In the genomic region with DNA sequence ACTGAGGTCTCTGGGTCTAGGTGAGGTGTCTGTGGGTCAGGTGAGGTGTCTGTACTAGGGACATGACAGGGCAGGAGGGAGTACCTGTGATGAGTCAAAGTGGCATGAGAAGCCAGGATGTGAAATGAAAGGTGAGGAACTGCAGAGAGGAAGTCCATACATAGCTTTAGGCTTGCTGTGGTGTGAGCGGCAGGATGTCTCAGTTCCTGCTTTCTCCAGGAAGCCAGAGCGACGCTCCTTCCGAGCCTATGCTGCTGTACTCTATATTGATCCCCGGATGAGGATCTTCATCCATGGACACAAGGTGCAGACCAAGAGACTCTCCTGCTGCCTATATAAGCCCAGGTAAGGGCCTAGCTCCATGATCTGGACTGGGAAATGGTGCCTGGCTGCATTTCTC, we compare ENCODE assay signal across 19 mouse cellular contexts. TPM values are rescaled to one million over a fixed set of nuclear protein-coding genes. Genes with fewer than 3 reads are reported as not detected.
DNase-seq lines count a peak whose midpoint lies in the region; ATAC-seq and TF ChIP-seq lines count a peak whose summit lies in the region.
"Had no signal": no experiment of that assay in that cellular context is flagged by ENCODE, and none has a peak within 500 bp of the region (broad histone marks: within the 10 kb centered on the region; RNA-seq: fewer than 3 reads in every experiment).

No protein-coding gene starts in this region.

- H3K4me3 ChIP-seq in liver, adult 2 months (ENCODE audit: insufficient read depth, low read depth, low read length) = no peak overlapping the region
- H3K4me3 ChIP-seq in midbrain, embryonic 11.5 days (ENCODE audit: low read depth, low read length) = no peak overlapping the region
- H3K4me3 ChIP-seq in midbrain, embryonic 16.5 days (ENCODE audit: low read depth, low read length) = no peak overlapping the region
- H3K4me3 ChIP-seq in embryonic facial prominence, embryonic 10.5 days = no peak overlapping the region
- H3K4me3 ChIP-seq: forebrain, embryonic 13.5 days; heart, embryonic 10.5 days; hindbrain, embryonic 15.5 days had no signal

- no peak for TF ChIP-seq CTCF in liver, adult 2 months (IDR thresholded peaks at IDR 0.05; ENCODE audit: low read depth, low read length)

- ATAC-seq in midbrain, embryonic 11.5 days (ENCODE audit: low FRiP score) = no peak
- no peak for ATAC-seq in midbrain, embryonic 16.5 days
- peak; percentile 58 for ATAC-seq in granulocyte monocyte progenitor cell, adult 5-6 weeks (replicated peaks; ENCODE audit: poor library complexity, severe bottlenecking)
- peak; percentile 26; the same call in 1 of the 2 replicates for ATAC-seq in neutrophil, adult 5-6 weeks (ENCODE audit: extremely low read depth, insufficient number of reproducible peaks, low FRiP score, poor library complexity, severe bottlenecking)
- ATAC-seq: CD4-positive, CD25-positive, alpha-beta regulatory T cell, adult 4 months; forebrain, embryonic 13.5 days; forebrain, postnatal 0 days had no signal

- no peaks in the 10 kb centered on the region for H3K9me3 ChIP-seq in midbrain, embryonic 11.5 days (ENCODE audit: control insufficient read depth, low read length)
- no peaks in the 10 kb centered on the region for H3K9me3 ChIP-seq in midbrain, embryonic 16.5 days (replicated peaks; ENCODE audit: control insufficient read depth, low read length, poor library complexity, severe bottlenecking)
- no peaks in the 10 kb centered on the region for H3K9me3 ChIP-seq in embryonic facial prominence, embryonic 10.5 days
- H3K9me3 ChIP-seq: forebrain, embryonic 13.5 days; G1E; heart, embryonic 10.5 days; hindbrain, embryonic 15.5 days had no signal

- no peak overlapping the region for H3K4me2 ChIP-seq in midbrain, embryonic 11.5 days
- H3K4me2 ChIP-seq in midbrain, embryonic 16.5 days (ENCODE audit: low read length) = no peak overlapping the region
- H3K4me2 ChIP-seq: forebrain, embryonic 13.5 days; hindbrain, embryonic 15.5 days had no signal

- no peak overlapping the region for H3K27ac ChIP-seq in liver, adult 2 months (replicated peaks; ENCODE audit: insufficient read depth, low read depth, low read length)
- no peak overlapping the region for H3K27ac ChIP-seq in midbrain, embryonic 11.5 days (ENCODE audit: low read depth, low read length)
- no peak overlapping the region for H3K27ac ChIP-seq in midbrain, embryonic 16.5 days (ENCODE audit: low read length)
- H3K27ac ChIP-seq in embryonic facial prominence, embryonic 10.5 days (replicated peaks) = no peak overlapping the region
- H3K27ac ChIP-seq: forebrain, embryonic 13.5 days; heart, embryonic 10.5 days; hindbrain, embryonic 15.5 days had no signal

- TF ChIP-seq POLR2A in liver, adult 2 months (IDR thresholded peaks at IDR 0.05; ENCODE audit: extremely low read depth, insufficient read depth, low read length) = no peak

- no peaks in the 10 kb centered on the region; the same call in 1 of the 2 replicates for H3K4me1 ChIP-seq in liver, adult 2 months (ENCODE audit: control insufficient read depth, insufficient read depth, low read length)
- H3K4me1 ChIP-seq in midbrain, embryonic 11.5 days (ENCODE audit: control insufficient read depth, insufficient read depth, low read length) = no peaks in the 10 kb centered on the region
- no peaks in the 10 kb centered on the region for H3K4me1 ChIP-seq in midbrain, embryonic 16.5 days (ENCODE audit: control insufficient read depth, insufficient read depth, low read length)
- H3K4me1 ChIP-seq in embryonic facial prominence, embryonic 10.5 days = no peaks in the 10 kb centered on the region
- H3K4me1 ChIP-seq: forebrain, embryonic 13.5 days; heart, embryonic 10.5 days; hindbrain, embryonic 15.5 days had no signal

- H3K79me2 ChIP-seq in liver, adult 2 months (ENCODE audit: control insufficient read depth, insufficient read depth, low read length) = no peaks in the 10 kb centered on the region

- peaks cover 88% of the 10 kb centered on the region for H3K36me3 ChIP-seq in liver, adult 2 months (ENCODE audit: control insufficient read depth, insufficient read depth, low read length)
- H3K36me3 ChIP-seq in midbrain, embryonic 11.5 days (ENCODE audit: control insufficient read depth, insufficient read depth, low read length) = peaks cover 39% of the 10 kb centered on the region
- H3K36me3 ChIP-seq in midbrain, embryonic 16.5 days (ENCODE audit: control insufficient read depth, insufficient read depth, low read length) = peaks cover 53% of the 10 kb centered on the region
- H3K36me3 ChIP-seq in embryonic facial prominence, embryonic 10.5 days (replicated peaks) = peaks cover 100% of the 10 kb centered on the region

- no peaks in the 10 kb centered on the region for H3K27me3 ChIP-seq in liver, adult 2 months (ENCODE audit: control insufficient read depth, insufficient read depth, low read length)
- no peaks in the 10 kb centered on the region for H3K27me3 ChIP-seq in midbrain, embryonic 11.5 days (ENCODE audit: control insufficient read depth, insufficient read depth, low read length)
- no peaks in the 10 kb centered on the region for H3K27me3 ChIP-seq in midbrain, embryonic 16.5 days (ENCODE audit: control insufficient read depth, insufficient read depth, low read depth, low read length)
- no peaks in the 10 kb centered on the region for H3K27me3 ChIP-seq in embryonic facial prominence, embryonic 10.5 days (replicated peaks; ENCODE audit: low read depth, poor library complexity, severe bottlenecking)
- H3K27me3 ChIP-seq: forebrain, embryonic 13.5 days; hindbrain, embryonic 15.5 days had no signal

- DNase-seq in liver, adult 2 months (ENCODE audit: extremely low read depth, low read depth, low spot score) = peak; percentile 11
- no peak for DNase-seq in liver
- peak; percentile 64 for DNase-seq in midbrain, embryonic 11.5 days (ENCODE audit: low spot score, missing footprints)
- no peak for DNase-seq in yolk sac, embryonic 10.5 days (ENCODE audit: low spot score)
- DNase-seq in embryonic facial prominence, embryonic 10.5 days (ENCODE audit: low spot score) = no peak
- DNase-seq: adrenal gland, adult 8-10 months; cerebellum, adult 11 months; cerebellum, adult 8-10 months; forebrain, postnatal 0 days; gastrocnemius, postnatal 25 days; heart, adult 18-20 months had no signal

- no peak overlapping the region for H3K9ac ChIP-seq in liver, adult 2 months (ENCODE audit: low read depth, low read length)
- H3K9ac ChIP-seq in midbrain, embryonic 11.5 days (ENCODE audit: low read length) = no peak overlapping the region
- H3K9ac ChIP-seq in midbrain, embryonic 16.5 days (ENCODE audit: low read depth, low read length) = no peak overlapping the region
- H3K9ac ChIP-seq: forebrain, embryonic 13.5 days; forebrain, postnatal 0 days; hindbrain, embryonic 15.5 days had no signal

- 80% methylated on average over 5 of the region's 5 CpGs for WGBS in liver, adult 2 months
- 90% methylated on average over 5 of the region's 5 CpGs for WGBS in midbrain, embryonic 11.5 days
- 87% methylated on average over 5 of the region's 5 CpGs for WGBS in midbrain, embryonic 16.5 days
- WGBS in embryonic facial prominence, embryonic 10.5 days = 91% methylated on average over 5 of the region's 5 CpGs

RNA-seq across cellular contexts. Expression of gene Morc2a, which starts 27.4 kb away (rescaled TPM):
- total RNA-seq in liver, adult 2 months (2014; rRNA removed) = 8.2 and 9.9 TPM in 2 replicates
- polyA plus RNA-seq in liver, adult 2 months (2012; rRNA removed) = 3.3 and 5.0 TPM in 2 replicates
- polyA plus RNA-seq in midbrain, embryonic 11.5 days (2014; fragmentation: Nextera tagmentation; extraction: Ambion mirVana) = 27.3 and 28.1 TPM in 2 replicates
- 33.7 and 38.5 TPM in 2 replicates for polyA plus RNA-seq in midbrain, embryonic 16.5 days (2015; fragmentation: Nextera tagmentation; extraction: Ambion mirVana)
- total RNA-seq in granulocyte monocyte progenitor cell, adult 5-6 weeks (2014; fragmentation: Nextera tagmentation) = 31.1 and 46.1 TPM in 2 replicates
- 31.2 and 32.7 TPM in 2 replicates for total RNA-seq in granulocyte monocyte progenitor cell, adult 5-6 weeks (2017)
- 29.5 and 30.0 TPM in 2 replicates for total RNA-seq in neutrophil, adult 5-6 weeks (2017)
- polyA plus RNA-seq in embryonic facial prominence, embryonic 10.5 days (2016; fragmentation: Nextera tagmentation; extraction: Ambion mirVana) = 46.8 and 46.9 TPM in 2 replicates

Comparison
In these comparisons a context has a peak if more than half of its experiments do, and no peak if none do; other contexts are left out.
1. DNase-seq: peak in liver, adult 2 months (single experiment) and midbrain, embryonic 11.5 days (single experiment); none in liver (single experiment), yolk sac, embryonic 10.5 days (single experiment) and embryonic facial prominence, embryonic 10.5 days (single experiment).
2. ATAC-seq: peak in granulocyte monocyte progenitor cell, adult 5-6 weeks (single experiment) and neutrophil, adult 5-6 weeks (single experiment); none in midbrain, embryonic 11.5 days (single experiment) and midbrain, embryonic 16.5 days (single experiment).